Mouse (Mus musculus) brain, embryonic 14.5 days (tissue): ENCODE measurements around the gene Zfp426. TPM values are rescaled to one million over a fixed set of nuclear protein-coding genes. Genes with fewer than 3 reads are reported as not detected.

ENCODE experiments used
- DNase-seq: peaks from one replicate; pipeline ENCODE4 v3.0.0-alpha.2; 2011; ENCODE audit warnings: low read depth
- CTCF ChIP-seq: fragments of 200-500 bp; IDR thresholded peaks from 2 replicates; pipeline ENCODE4 v1.5.1; 2012; ENCODE audit warnings: inconsistent platforms, mild to moderate bottlenecking, moderate library complexity, borderline replicate concordance; ENCODE audit not compliant: insufficient read depth, insufficient read length; ENCODE audit errors: extremely low read depth
- POLR2A ChIP-seq: fragments of 200-500 bp; IDR thresholded peaks from 2 replicates; pipeline ENCODE4 v1.6.1; 2012; ENCODE audit warnings: mild to moderate bottlenecking, inconsistent platforms, borderline replicate concordance; ENCODE audit not compliant: poor library complexity, insufficient read depth, insufficient read length, severe bottlenecking; ENCODE audit errors: extremely low read depth
- polyA plus RNA-seq: library from polyadenylated mRNA; depleted of rRNA; stranded (reverse); fragments of >200 nt; gene quantifications from 2 replicates; pipeline ENCODE4 v1.2.3, GENCODE M21; 2012; rRNA removed

Zfp426 gene
- polyA plus RNA-seq, 1 experiment, result 29.1 TPM

DNA sequence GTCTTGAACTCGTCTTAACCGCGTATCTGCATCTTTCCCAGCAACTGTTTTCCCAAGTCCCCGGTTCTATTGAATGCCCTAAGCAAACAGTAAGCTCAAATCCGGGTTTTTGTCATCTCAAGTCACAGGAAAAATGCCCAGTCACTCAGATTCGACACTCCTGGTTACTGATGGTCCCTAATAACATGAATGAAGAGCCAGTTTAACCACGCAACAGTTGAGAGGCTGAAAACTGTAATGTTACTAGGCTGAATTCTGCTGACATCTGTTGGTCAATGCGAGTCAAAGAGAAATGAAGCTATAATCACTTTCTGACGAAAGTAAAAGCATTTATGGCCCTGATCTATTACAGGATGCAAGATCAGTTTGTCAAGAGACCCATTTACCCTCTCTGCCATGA, 735 bp upstream of the Zfp426 start:
- DNase-seq, result no peak
- TF ChIP-seq POLR2A (no peak), CTCF (no peak)

DNA sequence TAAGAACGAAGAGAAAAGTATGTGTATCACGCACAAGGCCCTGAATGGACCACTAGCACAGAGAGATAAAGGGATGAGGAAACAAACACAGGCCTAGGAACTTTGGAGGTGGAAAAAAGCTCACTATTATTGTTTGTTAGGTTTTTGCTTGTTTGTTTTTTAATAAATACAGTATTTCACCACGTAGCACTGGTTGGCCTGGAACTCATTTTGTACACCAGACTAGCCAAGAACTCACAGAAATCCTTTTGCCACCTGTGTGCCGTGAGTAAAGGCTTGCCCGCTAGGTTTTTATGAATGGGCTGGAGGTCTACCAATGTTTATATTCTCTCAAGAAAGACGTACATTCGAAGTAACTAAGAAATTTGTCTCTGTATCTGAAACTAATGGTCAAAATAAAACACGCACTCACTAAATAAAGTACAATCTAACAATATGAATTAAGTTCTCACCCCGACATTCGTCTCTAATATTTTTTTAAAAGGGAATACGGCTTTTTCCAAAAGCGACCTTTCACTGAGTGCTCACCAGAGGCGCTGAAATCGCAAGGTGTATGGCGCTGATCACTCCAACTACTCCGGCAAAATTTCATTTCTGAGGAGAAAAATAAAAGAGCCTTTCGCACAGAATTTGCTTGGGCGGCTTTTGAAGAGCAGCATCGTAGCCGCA, 554 bp downstream of the Zfp426 start:
- no peak for TF ChIP-seq CTCF
- TF ChIP-seq POLR2A, result no peak
- peak; percentile 22 for DNase-seq

DNA sequence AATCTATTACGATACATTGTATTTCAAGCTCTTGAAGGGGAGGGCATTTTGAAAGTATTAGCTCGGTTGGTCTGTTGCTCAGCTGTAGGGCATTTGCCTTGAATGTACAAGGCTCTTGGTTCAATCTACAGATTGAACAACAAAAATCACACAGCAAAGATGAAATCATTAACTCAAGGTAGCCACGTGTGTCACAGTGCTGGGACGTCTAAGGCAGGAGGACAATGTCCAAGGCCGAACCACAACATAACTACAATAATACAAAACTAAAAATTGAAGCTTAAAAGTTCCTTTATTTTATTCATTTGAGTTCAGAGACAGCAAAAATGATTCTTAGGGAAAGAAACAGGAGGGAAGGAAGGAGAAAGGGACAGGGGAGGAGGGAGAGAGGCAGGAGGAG, 3.0 kb downstream of the Zfp426 start:
- no peak for DNase-seq
- TF ChIP-seq CTCF, result no peak
- no peak for TF ChIP-seq POLR2A

DNA sequence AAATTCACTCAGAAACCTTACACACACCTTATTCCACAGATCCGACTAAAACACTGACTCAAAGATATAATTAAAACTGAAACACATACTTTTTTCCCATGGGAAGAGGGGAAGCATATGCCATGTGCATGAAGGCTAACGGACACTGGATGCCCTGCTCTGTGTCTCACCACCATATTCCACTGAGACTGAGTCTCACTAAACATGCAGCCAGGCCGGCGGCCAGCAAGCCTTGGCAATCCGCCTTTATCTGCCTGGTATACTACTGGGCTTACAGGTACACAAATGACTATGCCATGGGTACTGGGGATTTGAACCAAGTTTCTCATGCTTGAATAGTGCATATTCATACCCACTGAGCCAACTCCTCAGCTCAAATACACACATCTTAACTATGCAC, 13.2 kb downstream of the Zfp426 start:
- no peak for DNase-seq

DNA sequence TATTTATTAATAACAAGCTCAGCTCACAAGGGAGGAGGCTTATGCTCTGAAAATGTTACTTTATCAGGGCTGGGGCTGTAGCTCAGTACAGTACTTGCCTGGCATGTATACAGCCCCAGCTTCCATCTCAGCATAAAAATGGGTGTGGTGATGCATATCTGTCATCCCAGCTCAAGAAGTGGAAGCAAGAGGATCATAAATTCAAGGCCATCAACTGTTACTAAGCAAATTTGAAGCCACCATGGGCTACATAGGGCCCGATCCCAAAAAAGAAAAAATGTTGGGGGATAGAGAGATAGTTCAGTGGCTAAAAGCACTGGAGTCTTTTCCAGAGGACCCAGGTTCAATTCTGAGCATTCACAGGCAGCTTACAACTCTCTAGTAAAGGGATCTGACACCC, 15.9 kb downstream of the Zfp426 start:
- TF ChIP-seq CTCF (no peak), POLR2A (no peak)

More for the DNA sequence above, 13.2 kb downstream of the Zfp426 start:
- TF ChIP-seq CTCF (no peak), POLR2A (no peak)

DNA sequence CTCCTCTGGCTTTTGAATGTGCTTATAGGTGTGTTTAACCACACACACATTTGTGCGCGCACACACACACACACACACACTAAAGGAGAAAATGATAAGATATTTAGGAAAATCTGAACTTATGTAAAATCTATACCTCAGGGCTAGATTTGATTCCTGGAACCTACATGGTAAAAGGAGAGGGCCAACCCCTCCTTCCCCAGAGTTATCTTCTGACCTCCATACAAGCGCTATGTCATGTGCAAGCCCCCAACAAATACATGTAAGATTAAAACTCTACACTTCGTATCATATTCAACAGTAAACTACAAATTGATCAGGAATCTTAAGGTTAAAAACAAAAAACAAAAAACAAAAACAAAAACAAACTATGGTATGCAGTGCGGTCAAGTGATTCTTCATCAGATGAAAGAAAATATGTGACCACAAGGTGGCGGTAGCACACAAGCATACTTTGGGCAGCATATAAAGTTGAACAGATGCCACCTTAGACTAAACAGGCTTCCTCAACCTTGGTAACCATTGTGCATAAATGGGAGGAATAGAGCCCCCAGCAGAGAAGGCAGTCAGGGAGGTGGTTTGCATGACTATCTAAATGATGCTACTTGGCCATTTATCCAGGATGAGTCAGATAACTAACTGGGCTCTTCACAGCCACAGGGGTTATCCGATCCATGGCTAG, 25.6 kb downstream of the Zfp426 start:
- peak; percentile 82 for DNase-seq
- peak; percentile 76; the same call in 1 of the 2 replicates for TF ChIP-seq CTCF
- TF ChIP-seq POLR2A, result no peak

More for the DNA sequence above, 15.9 kb downstream of the Zfp426 start:
- DNase-seq, result no peak

DNA sequence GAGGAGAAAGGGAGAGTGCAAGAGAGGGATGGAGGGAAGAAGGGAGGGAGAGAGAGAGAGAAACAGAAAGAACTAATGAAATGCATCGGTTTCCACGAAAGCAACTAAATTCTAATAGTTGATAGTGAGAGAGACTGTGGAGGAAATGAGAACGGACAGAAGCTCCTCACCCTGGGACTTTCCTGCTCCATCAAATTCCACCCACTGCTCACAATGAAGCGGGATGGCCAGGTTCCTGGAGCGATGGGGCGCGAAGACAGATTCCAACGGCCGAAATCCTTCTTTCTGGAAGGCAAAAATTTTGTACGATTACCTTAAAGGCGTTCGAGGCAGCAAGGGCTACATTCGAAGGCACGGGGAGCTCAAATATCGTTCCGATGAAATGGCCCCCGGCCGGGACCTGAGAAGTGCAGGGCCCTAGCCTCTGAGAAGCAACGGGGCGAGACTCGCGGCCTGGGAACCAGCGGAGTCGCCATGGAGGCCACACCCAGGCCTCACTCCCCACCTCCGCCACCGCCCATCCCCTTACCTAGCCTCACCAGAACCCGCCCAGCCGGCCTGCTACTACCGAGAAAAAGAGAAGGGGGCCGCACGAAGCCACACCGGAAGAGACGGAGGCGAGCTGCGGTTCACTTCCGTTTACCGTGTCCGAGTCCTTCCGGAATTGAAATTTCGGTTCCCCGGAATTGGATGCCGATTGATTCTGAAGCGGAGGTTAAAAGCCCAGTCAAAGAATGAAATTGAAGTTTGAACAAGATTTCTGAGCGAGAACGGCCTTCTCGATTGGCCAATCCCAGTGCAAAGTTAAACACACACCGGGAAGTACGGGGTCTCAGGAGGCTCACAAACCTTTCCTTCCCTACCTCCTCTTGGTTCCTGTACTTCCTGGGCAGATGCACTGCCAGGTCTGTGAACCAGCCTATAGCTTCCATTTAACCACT, 32.9 kb downstream of the Zfp426 start, which contains the start of gene Zfp26:
Gene Zfp26 (minus strand): TSS at position 786 of the 941 bp plus-strand sequence.
- DNase-seq, result peak; percentile 92
- TF ChIP-seq POLR2A, result no peak
- no peak for TF ChIP-seq CTCF

DNA sequence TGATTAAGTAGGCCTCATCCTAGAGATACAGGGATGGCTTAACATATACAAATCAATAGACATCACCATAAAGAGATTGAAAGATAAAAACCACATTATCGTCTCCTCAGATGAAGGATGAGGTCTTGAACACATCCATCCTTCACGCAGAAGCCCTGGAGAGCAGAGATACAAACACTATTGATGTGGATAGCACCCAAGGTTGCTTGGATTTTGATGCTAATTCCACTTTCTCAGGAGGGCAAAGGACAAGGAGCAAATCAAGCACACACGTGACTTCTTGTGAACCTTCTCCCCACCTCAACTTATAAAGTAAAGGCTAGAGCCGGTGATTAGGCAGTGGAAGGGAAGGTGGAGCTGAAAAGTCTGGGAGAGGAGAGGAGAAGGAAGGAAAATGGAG, 38.9 kb downstream of the Zfp426 start:
- TF ChIP-seq POLR2A, result no peak
- no peak for TF ChIP-seq CTCF
- no peak for DNase-seq

DNA sequence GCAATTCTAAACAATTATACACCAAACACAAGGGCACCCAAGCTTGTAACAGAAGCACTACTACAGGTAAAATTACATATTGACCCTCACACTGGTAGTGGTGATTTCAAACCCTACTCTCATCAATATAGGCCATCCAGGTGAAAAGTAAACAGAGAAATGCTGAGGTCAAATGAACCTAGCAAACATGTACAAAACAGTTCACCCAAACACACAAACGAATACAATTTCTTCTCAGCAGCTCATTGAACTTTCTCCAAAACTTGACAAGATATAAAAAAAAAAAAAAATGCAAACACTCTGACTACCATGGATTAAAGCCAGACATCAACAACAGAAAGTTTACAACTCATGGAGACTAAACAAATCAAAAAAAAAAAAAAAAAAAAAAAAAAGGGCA, 41.1 kb downstream of the Zfp426 start:
- DNase-seq, result no peak
- no peak for TF ChIP-seq POLR2A
- no peak for TF ChIP-seq CTCF

DNA sequence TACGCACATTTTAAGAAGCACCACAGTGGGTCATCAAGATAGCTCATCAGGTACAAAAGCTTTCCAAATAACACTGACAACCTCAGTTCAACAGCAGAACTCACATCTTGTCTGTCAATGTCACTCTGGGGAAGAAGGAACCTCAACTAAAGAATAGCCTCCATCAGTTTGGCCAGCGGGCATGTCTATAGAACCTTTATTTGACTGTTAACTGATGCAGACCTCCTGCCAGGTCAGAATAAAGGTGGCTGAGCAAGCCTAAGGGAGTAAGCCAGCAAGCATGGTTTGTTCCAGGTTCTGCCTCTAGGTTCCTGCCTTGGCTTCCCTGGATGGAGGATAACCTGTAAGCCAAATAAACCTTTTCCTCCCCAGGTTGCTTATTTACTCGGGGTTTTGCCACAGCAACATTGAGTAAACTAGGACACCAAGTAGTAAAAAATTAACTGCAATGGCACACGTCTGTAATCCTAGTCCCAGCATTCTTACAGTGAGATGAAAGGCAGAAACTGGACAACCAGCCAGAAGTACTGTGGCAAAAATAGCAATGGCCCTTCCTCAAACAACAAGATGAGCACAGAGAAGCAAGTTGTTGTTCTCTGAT, 49.3 kb downstream of the Zfp426 start:
- no peak for TF ChIP-seq POLR2A
- TF ChIP-seq CTCF, result no peak
- DNase-seq, result no peak

DNA sequence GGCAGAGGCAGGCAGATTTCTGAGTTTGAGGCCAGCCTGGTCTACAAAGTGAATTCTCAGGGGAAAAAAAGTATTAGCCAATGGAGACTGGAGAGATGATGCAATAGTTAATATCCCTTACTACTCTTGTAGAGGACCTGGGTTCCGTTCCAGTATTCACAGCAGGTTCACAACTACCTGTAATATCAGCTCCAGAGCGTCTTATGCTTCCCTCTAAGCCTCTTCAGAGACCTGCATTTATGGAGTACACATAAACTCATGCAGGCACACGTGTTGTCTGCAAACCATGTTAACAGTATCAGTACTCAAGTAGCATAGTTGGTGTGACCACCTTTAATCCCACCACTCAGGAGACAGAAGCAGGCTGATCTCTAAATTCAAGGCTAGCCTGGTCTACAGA, 62.5 kb downstream of the Zfp426 start:
- DNase-seq, result no peak
- no peak for TF ChIP-seq POLR2A
- TF ChIP-seq CTCF, result no peak

Other genes with a start within 250 kb of the Zfp426 start
- not detected in 2 replicates for gene Olfr39, start 210.4 kb downstream of the Zfp426 start, polyA plus RNA-seq
- not detected in 2 replicates for gene Olfr873, start 194.2 kb downstream of the Zfp426 start, polyA plus RNA-seq
- gene Olfr18, start 156.7 kb downstream of the Zfp426 start, polyA plus RNA-seq, result 0.10 and 0.25 TPM in 2 replicates
- gene Zfp560, start 107.6 kb downstream of the Zfp426 start, polyA plus RNA-seq, result 21.5 and 28.2 TPM in 2 replicates
- 16.3 and 17.9 TPM in 2 replicates for gene Zfp26, start 32.6 kb downstream of the Zfp426 start, polyA plus RNA-seq
- 50.5 and 56.4 TPM in 2 replicates for gene Zfp266, start 28.7 kb upstream of the Zfp426 start, polyA plus RNA-seq
- gene Zfp846, start 88.5 kb upstream of the Zfp426 start, polyA plus RNA-seq, result 22.5 and 26.5 TPM in 2 replicates
- 360 and 463 TPM in 2 replicates for gene Ubl5, start 150.1 kb upstream of the Zfp426 start, polyA plus RNA-seq
- 34.7 and 40.0 TPM in 2 replicates for gene Fbxl12, start 152.0 kb upstream of the Zfp426 start, polyA plus RNA-seq
- 34.4 and 41.6 TPM in 2 replicates for gene Pin1, start 159.3 kb upstream of the Zfp426 start, polyA plus RNA-seq